Mouse (Mus musculus): Measurements from ENCODE around the gene Ccdc88c.

DNA sequence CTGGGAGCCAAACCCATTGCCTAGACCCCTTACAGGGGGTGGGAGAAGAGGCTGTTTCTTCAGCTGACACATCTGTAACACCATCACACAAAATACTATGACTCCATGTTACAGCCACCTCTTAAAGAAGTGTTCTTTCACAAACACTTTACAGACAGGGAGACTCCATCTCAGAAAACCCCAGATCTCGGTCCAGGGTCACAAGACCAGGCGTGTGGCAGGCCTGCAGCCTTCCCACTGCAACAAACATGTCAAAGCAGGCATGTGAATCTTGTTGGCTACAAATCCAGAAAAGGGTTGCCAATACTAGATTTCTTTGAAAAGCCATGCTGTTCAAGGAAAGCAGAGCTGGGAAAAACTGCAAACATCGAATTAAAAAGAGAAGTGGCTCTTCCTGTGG is 87.5 kb downstream of the Ccdc88c start:
- TF ChIP-seq MYOG (IDR thresholded peaks at IDR 0.05; ENCODE audit: control insufficient read depth, extremely low read depth, insufficient read length) (no peak), CTCF (IDR thresholded peaks at IDR 0.05; ENCODE audit: control insufficient read depth, insufficient read depth, insufficient read length) (no peak)

Data from C2C12 (cell line).